Mouse (Mus musculus): ENCODE data around the gene Ncor2. TPM values are rescaled to one million over a fixed set of nuclear protein-coding genes. Genes with fewer than 3 reads are reported as not detected.

The Ncor2 gene
- polyA plus RNA-seq (2015; fragmentation: Nextera tagmentation; extraction: Ambion mirVana): 17.6 and 19.1 TPM in 2 replicates

- Histone ChIP-seq H3K9me3 (replicated peaks; ENCODE audit: control insufficient read depth, low read length) (no peaks in the 10 kb centered on the region), H3K27me3 (ENCODE audit: control insufficient read depth, insufficient read depth, low read length) (no peaks in the 10 kb centered on the region), H3K36me3 (ENCODE audit: control insufficient read depth, insufficient read depth) (no peaks in the 10 kb centered on the region), H3K4me2 (ENCODE audit: low read depth, low read length) (peak within 1 kb of the TSS; percentile 99), H3K9ac (ENCODE audit: low read length) (peak within 1 kb of the TSS; percentile 92), H3K27ac (ENCODE audit: low read length) (peak within 1 kb of the TSS; percentile 98), H3K4me1 (ENCODE audit: control insufficient read depth, insufficient read depth, low read length) (peaks cover 42% of the 10 kb centered on the region), H3K4me3 (ENCODE audit: low read length) (peak within 1 kb of the TSS; percentile 86)
- ATAC-seq (replicated peaks; ENCODE audit: extremely low read depth, insufficient read depth, low FRiP score): peak; percentile 82
- under 1% methylated on average over 45 of the region's 87 CpGs for WGBS
These were observed at the start of gene Ncor2 for GRCm38 (mm10) chr5:125179007-125179734. Gene Ncor2, minus strand, starts transcription at chr5:125179219.

GRCm38 (mm10) chr5:125227699-125228098, 48.7 kb upstream of the Ncor2 start:
- Histone ChIP-seq H3K27ac (ENCODE audit: low read length) (no peak overlapping the region), H3K4me2 (ENCODE audit: low read depth, low read length) (no peak overlapping the region), H3K36me3 (ENCODE audit: control insufficient read depth, insufficient read depth) (no peaks in the 10 kb centered on the region), H3K9me3 (replicated peaks; ENCODE audit: control insufficient read depth, low read length) (0 out of 2 replicates have a peak, but pooled peaks cover 6% of the 10 kb centered on the region), H3K9ac (ENCODE audit: low read length) (no peak overlapping the region), H3K4me1 (ENCODE audit: control insufficient read depth, insufficient read depth, low read length) (no peaks in the 10 kb centered on the region; the same call in 1 of the 2 replicates), H3K27me3 (ENCODE audit: control insufficient read depth, insufficient read depth, low read length) (no peaks in the 10 kb centered on the region), H3K4me3 (ENCODE audit: low read length) (no peak overlapping the region)
- 95% methylated on average over 4 of the region's 4 CpGs for WGBS
- no peak for ATAC-seq (replicated peaks; ENCODE audit: extremely low read depth, insufficient read depth, low FRiP score)

- H3K4me2 ChIP-seq (ENCODE audit: low read depth, low read length): no peak overlapping the region
- H3K9me3 ChIP-seq (replicated peaks; ENCODE audit: control insufficient read depth, low read length): 0 out of 2 replicates have a peak, but pooled peaks cover 6% of the 10 kb centered on the region
- WGBS: 60% methylated on average over 12 of the region's 12 CpGs
- ATAC-seq (replicated peaks; ENCODE audit: extremely low read depth, insufficient read depth, low FRiP score): no peak
- no peak overlapping the region for H3K9ac ChIP-seq (ENCODE audit: low read length)
- no peaks in the 10 kb centered on the region for H3K36me3 ChIP-seq (ENCODE audit: control insufficient read depth, insufficient read depth)
- peaks cover 7% of the 10 kb centered on the region for H3K4me1 ChIP-seq (ENCODE audit: control insufficient read depth, insufficient read depth, low read length)
- no peak overlapping the region for H3K4me3 ChIP-seq (ENCODE audit: low read length)
- no peaks in the 10 kb centered on the region for H3K27me3 ChIP-seq (ENCODE audit: control insufficient read depth, insufficient read depth, low read length)
- no peak overlapping the region for H3K27ac ChIP-seq (ENCODE audit: low read length)
These were observed 47.2 kb upstream of the Ncor2 start for GRCm38 (mm10) chr5:125226229-125226634.

- 49% methylated on average over 3 of the region's 3 CpGs for WGBS
- H3K27me3 ChIP-seq (ENCODE audit: control insufficient read depth, insufficient read depth, low read length): no peaks in the 10 kb centered on the region
- H3K4me3 ChIP-seq (ENCODE audit: low read length): no peak overlapping the region
- 0 out of 2 replicates have a peak, but pooled peaks cover 6% of the 10 kb centered on the region for H3K9me3 ChIP-seq (replicated peaks; ENCODE audit: control insufficient read depth, low read length)
- H3K4me2 ChIP-seq (ENCODE audit: low read depth, low read length): no peak overlapping the region
- no peak for ATAC-seq (replicated peaks; ENCODE audit: extremely low read depth, insufficient read depth, low FRiP score)
- no peaks in the 10 kb centered on the region for H3K36me3 ChIP-seq (ENCODE audit: control insufficient read depth, insufficient read depth)
- H3K4me1 ChIP-seq (ENCODE audit: control insufficient read depth, insufficient read depth, low read length): peaks cover 7% of the 10 kb centered on the region
- no peak overlapping the region for H3K9ac ChIP-seq (ENCODE audit: low read length)
- no peak overlapping the region for H3K27ac ChIP-seq (ENCODE audit: low read length)
These were observed 45.9 kb upstream of the Ncor2 start for GRCm38 (mm10) chr5:125224925-125225324.

- no peak overlapping the region for H3K4me3 ChIP-seq (ENCODE audit: low read length)
- H3K4me1 ChIP-seq (ENCODE audit: control insufficient read depth, insufficient read depth, low read length): peaks cover 7% of the 10 kb centered on the region
- no peak for ATAC-seq (replicated peaks; ENCODE audit: extremely low read depth, insufficient read depth, low FRiP score)
- 65% methylated on average over 5 of the region's 5 CpGs for WGBS
- H3K27ac ChIP-seq (ENCODE audit: low read length): no peak overlapping the region
- H3K27me3 ChIP-seq (ENCODE audit: control insufficient read depth, insufficient read depth, low read length): no peaks in the 10 kb centered on the region
- H3K9me3 ChIP-seq (replicated peaks; ENCODE audit: control insufficient read depth, low read length): 0 out of 2 replicates have a peak, but pooled peaks cover 6% of the 10 kb centered on the region
- no peaks in the 10 kb centered on the region for H3K36me3 ChIP-seq (ENCODE audit: control insufficient read depth, insufficient read depth)
- no peak overlapping the region for H3K9ac ChIP-seq (ENCODE audit: low read length)
- no peak overlapping the region for H3K4me2 ChIP-seq (ENCODE audit: low read depth, low read length)
These were observed 44.9 kb upstream of the Ncor2 start for GRCm38 (mm10) chr5:125223961-125224360.

- H3K4me1 ChIP-seq (ENCODE audit: control insufficient read depth, insufficient read depth, low read length): peaks cover 7% of the 10 kb centered on the region
- H3K27ac ChIP-seq (ENCODE audit: low read length): no peak overlapping the region
- H3K36me3 ChIP-seq (ENCODE audit: control insufficient read depth, insufficient read depth): no peaks in the 10 kb centered on the region
- H3K27me3 ChIP-seq (ENCODE audit: control insufficient read depth, insufficient read depth, low read length): no peaks in the 10 kb centered on the region
- H3K4me2 ChIP-seq (ENCODE audit: low read depth, low read length): no peak overlapping the region
- H3K4me3 ChIP-seq (ENCODE audit: low read length): no peak overlapping the region
- H3K9ac ChIP-seq (ENCODE audit: low read length): no peak overlapping the region
- H3K9me3 ChIP-seq (replicated peaks; ENCODE audit: control insufficient read depth, low read length): 0 out of 2 replicates have a peak, but pooled peaks cover 2% of the 10 kb centered on the region
- 29% methylated on average over 6 of the region's 6 CpGs for WGBS
- no peak for ATAC-seq (replicated peaks; ENCODE audit: extremely low read depth, insufficient read depth, low FRiP score)
These were observed 43.7 kb upstream of the Ncor2 start for GRCm38 (mm10) chr5:125222706-125223105.

GRCm38 (mm10) chr5:125221868-125222267, 42.8 kb upstream of the Ncor2 start:
- peak overlapping the region; percentile 10; the same call in 1 of the 2 replicates for H3K27ac ChIP-seq (ENCODE audit: low read length)
- 55% methylated on average over 3 of the region's 3 CpGs for WGBS
- no peak overlapping the region for H3K4me2 ChIP-seq (ENCODE audit: low read depth, low read length)
- H3K27me3 ChIP-seq (ENCODE audit: control insufficient read depth, insufficient read depth, low read length): no peaks in the 10 kb centered on the region
- H3K4me1 ChIP-seq (ENCODE audit: control insufficient read depth, insufficient read depth, low read length): peaks cover 7% of the 10 kb centered on the region
- no peak; the same call in 1 of the 2 replicates for ATAC-seq (replicated peaks; ENCODE audit: extremely low read depth, insufficient read depth, low FRiP score)
- no peaks in the 10 kb centered on the region for H3K9me3 ChIP-seq (replicated peaks; ENCODE audit: control insufficient read depth, low read length)
- H3K36me3 ChIP-seq (ENCODE audit: control insufficient read depth, insufficient read depth): no peaks in the 10 kb centered on the region
- no peak overlapping the region for H3K4me3 ChIP-seq (ENCODE audit: low read length)
- no peak overlapping the region for H3K9ac ChIP-seq (ENCODE audit: low read length)

GRCm38 (mm10) chr5:125217426-125218170, 38.6 kb upstream of the Ncor2 start:
- H3K9me3 ChIP-seq (replicated peaks; ENCODE audit: control insufficient read depth, low read length): no peaks in the 10 kb centered on the region
- H3K4me2 ChIP-seq (ENCODE audit: low read depth, low read length): no peak overlapping the region
- no peak overlapping the region for H3K4me3 ChIP-seq (ENCODE audit: low read length)
- peaks cover 15% of the 10 kb centered on the region for H3K4me1 ChIP-seq (ENCODE audit: control insufficient read depth, insufficient read depth, low read length)
- H3K36me3 ChIP-seq (ENCODE audit: control insufficient read depth, insufficient read depth): no peaks in the 10 kb centered on the region
- WGBS: 73% methylated on average over 9 of the region's 9 CpGs
- no peak overlapping the region for H3K27ac ChIP-seq (ENCODE audit: low read length)
- no peak for ATAC-seq (replicated peaks; ENCODE audit: extremely low read depth, insufficient read depth, low FRiP score)
- H3K9ac ChIP-seq (ENCODE audit: low read length): no peak overlapping the region
- H3K27me3 ChIP-seq (ENCODE audit: control insufficient read depth, insufficient read depth, low read length): no peaks in the 10 kb centered on the region

Measured in heart, embryonic 16.5 days (tissue).